Mouse (Mus musculus) ES-E14 (cell line): ENCODE results near the gene Fasl.

ENCODE experiments used
- CHD2 ChIP-seq: IDR thresholded peaks from 2 replicates; pipeline ENCODE4 v1.6.1; 2014; ENCODE audit warnings: mild to moderate bottlenecking, low read depth, low read length, inconsistent platforms
- ZNF384 ChIP-seq: IDR thresholded peaks from 2 replicates; pipeline ENCODE4 v1.6.1; 2012; ENCODE audit warnings: low read depth, low read length, inconsistent platforms

- TF ChIP-seq ZNF384 (no peak), CHD2 (no peak)
Measured at GRCm38 (mm10) chr1:161801321-161801720, 13.0 kb upstream of the Fasl start.
